Mouse (Mus musculus) cerebellum, adult 2 months (tissue): ENCODE results near the gene Zfp791.

Experiments
- CTCF ChIP-seq: fragments of 200-500 bp; IDR thresholded peaks from 2 replicates; pipeline ENCODE4 v1.5.1; 2011; ENCODE audit warnings: low read depth, mild to moderate bottlenecking, control low read depth, low read length, moderate library complexity, borderline replicate concordance; ENCODE audit not compliant: insufficient read depth
- POLR2A ChIP-seq: fragments of 200-500 bp; IDR thresholded peaks from 2 replicates; pipeline ENCODE4 v1.6.1; 2011; ENCODE audit warnings: low read length, control low read depth, borderline replicate concordance; ENCODE audit not compliant: insufficient read depth

DNA sequence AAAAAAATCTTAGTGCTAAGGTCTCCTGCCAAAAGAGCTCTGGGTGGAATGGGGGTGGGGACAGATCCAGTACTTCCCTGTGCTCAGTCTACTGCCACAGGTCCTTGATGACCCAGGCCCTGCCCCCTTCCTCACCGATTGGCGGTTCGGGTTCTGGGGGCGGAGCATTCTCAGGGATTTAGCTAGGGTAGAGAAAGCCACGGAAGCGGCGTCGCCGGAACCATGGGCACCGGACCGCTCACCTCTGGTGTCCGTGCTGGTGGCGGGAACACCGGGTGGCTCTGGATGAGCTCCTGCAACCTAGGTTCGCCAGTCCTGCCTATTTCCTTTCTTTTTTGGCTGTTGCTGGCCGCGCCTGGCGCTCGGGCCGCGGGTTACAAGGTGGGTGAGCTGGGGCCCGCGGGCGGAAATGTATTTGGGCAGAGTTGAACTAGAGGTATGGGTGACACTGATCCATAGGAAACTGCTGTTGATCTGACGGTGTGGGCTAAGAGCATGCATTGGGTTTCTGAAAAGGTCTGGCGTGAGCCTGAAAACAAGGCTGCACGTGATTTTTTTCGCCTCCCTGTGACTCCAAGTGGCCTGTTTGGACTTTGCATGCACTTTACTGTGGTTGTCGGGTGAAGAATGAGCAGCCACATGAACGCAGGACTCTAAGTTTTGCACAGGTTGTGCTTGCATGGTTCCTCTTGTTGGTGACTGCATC, 39.6 kb downstream of the Zfp791 start, which contains the start of gene Man2b1:
- TF ChIP-seq POLR2A (peak; percentile 80), CTCF (0 out of 2 replicates have a peak, but pooled peaks have one; percentile 25)
